Mouse (Mus musculus) kidney, postnatal 0 days (tissue): ENCODE results near the gene Ghrhr. TPM values are rescaled to one million over a fixed set of nuclear protein-coding genes. Genes with fewer than 3 reads are reported as not detected.

ENCODE experiments used
- ATAC-seq: fragments of 200-750 bp; cut with Nextera tagmentation; replicated peaks from 2 replicates; pipeline ENCODE4 v1.8.0; 2017; ENCODE audit warnings: low read depth, moderate number of reproducible peaks, moderate TSS enrichment, moderate library complexity; ENCODE audit not compliant: low FRiP score
- DNase-seq: peaks from one replicate; pipeline ENCODE4 v3.0.0-alpha.2; 2016; ENCODE audit warnings: low spot score
- H3K27ac ChIP-seq: fragments of 300-500 bp; sonication (generic); 2 replicates; pipeline ENCODE4 v1.5.1; 2014; ENCODE audit warnings: mild to moderate bottlenecking
- H3K27me3 ChIP-seq: fragments of 300-500 bp; sonication (generic); 2 replicates; pipeline ENCODE4 v1.6.1; 2014; ENCODE audit warnings: low read length, mixed read lengths; ENCODE audit not compliant: insufficient read depth
- H3K36me3 ChIP-seq: fragments of 300-500 bp; sonication (generic); 2 replicates; pipeline ENCODE4 v1.6.1; 2014; ENCODE audit warnings: low read length, mixed read lengths; ENCODE audit not compliant: insufficient read depth
- H3K4me1 ChIP-seq: fragments of 300-500 bp; sonication (generic); replicated peaks from 2 replicates; pipeline ENCODE4 v1.6.1; 2014; ENCODE audit warnings: antibody characterized with exemption, low read length, mixed read lengths; ENCODE audit not compliant: insufficient read depth
- H3K4me2 ChIP-seq: fragments of 300-500 bp; sonication (generic); 2 replicates; pipeline ENCODE4 v1.6.1; 2014; ENCODE audit warnings: mild to moderate bottlenecking, low read length, moderate library complexity, mixed read lengths
- H3K4me3 ChIP-seq: fragments of 300-500 bp; sonication (generic); replicated peaks from 2 replicates; pipeline ENCODE4 v1.5.1; 2014; ENCODE audit warnings: low read depth, low read length
- H3K9ac ChIP-seq: fragments of 300-500 bp; sonication (generic); 2 replicates; pipeline ENCODE4 v1.6.1; 2014; ENCODE audit warnings: low read depth, low read length
- H3K9me3 ChIP-seq: fragments of 300-500 bp; sonication (generic); replicated peaks from 2 replicates; pipeline ENCODE4 v1.6.1; 2016; ENCODE audit warnings: low read length, inconsistent platforms, mixed read lengths
- CTCF ChIP-seq: IDR thresholded peaks from 2 replicates; pipeline ENCODE4 v1.5.1; 2016; ENCODE audit warnings: antibody characterized with exemption, low read depth, mild to moderate bottlenecking, moderate library complexity
- WGBS: fragments of 180-500 bp; shearing (Covaris S2); extraction: QIAGEN DNeasy Blood & Tissue Kit; methylation state at CpG from one replicate; pipeline ENCODE4 v1.1.7; 2014; 5-methylcytosine and 5-hydroxymethylcytosine counted together
- polyA plus RNA-seq: library from polyadenylated mRNA; unstranded; fragments of >200 nt; fragmentation: Nextera tagmentation; extraction: Ambion mirVana; gene quantifications from 2 replicates; pipeline ENCODE4 v1.2.1, GENCODE M21; 2015

Gene Ghrhr
- polyA plus RNA-seq, 1 experiment from 2014 or later = 0.59 TPM

- DNase-seq (no peak), ATAC-seq (no peak)
- WGBS = 73% methylated on average over 9 of the region's 9 CpGs
- H3K4me3 ChIP-seq = no peak overlapping the region
- H3K4me2 ChIP-seq = no peak overlapping the region
- no peaks in the 10 kb centered on the region for H3K4me1 ChIP-seq
- H3K27me3 ChIP-seq = no peaks in the 10 kb centered on the region
- H3K27ac ChIP-seq = no peak overlapping the region
- no peak for TF ChIP-seq CTCF
- no peak overlapping the region for H3K9ac ChIP-seq
- no peaks in the 10 kb centered on the region for H3K36me3 ChIP-seq
- H3K9me3 ChIP-seq = no peaks in the 10 kb centered on the region
These were observed 27.6 kb downstream of the Ghrhr start for GRCm38 (mm10) chr6:55403411-55404309.

DNA sequence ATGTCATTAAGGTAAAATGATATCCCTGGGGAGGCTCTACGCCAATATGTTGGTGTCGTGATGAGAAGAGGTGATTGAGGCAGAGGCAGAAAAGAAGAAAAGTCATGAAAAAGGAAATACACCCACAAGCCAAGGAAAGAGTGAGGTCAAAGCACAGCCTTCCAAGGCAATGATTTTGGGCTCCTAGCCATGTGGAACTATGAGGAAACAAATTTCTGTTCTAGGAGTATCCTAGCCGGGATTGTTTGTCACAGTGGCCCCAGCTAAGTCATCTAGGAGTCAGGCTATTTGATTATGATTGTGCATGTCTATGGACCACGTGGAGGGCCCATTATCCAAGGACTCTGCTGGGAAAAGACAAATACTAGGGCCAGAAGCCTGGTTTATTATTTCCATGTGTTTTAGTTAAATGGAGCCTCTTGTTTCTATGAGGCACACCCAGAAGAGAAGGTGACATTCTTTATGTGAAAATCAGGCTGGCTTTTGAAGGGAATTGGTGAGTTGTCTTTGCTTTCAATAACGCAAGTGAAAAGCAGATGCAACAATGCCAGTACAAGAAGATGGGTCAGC lies 28.4 kb downstream of the Ghrhr start:
- TF ChIP-seq CTCF = no peak
- Histone ChIP-seq H3K9ac (no peak overlapping the region), H3K4me3 (no peak overlapping the region), H3K4me2 (no peak overlapping the region), H3K9me3 (no peaks in the 10 kb centered on the region), H3K36me3 (no peaks in the 10 kb centered on the region), H3K27ac (no peak overlapping the region), H3K27me3 (no peaks in the 10 kb centered on the region), H3K4me1 (no peaks in the 10 kb centered on the region)
- 59% methylated on average over 5 of the region's 5 CpGs for WGBS
- DNase-seq = no peak
- no peak for ATAC-seq

GRCm38 (mm10) chr6:55407345-55407744 lies 31.2 kb downstream of the Ghrhr start:
- Histone ChIP-seq H3K4me2 (no peak overlapping the region), H3K4me1 (no peaks in the 10 kb centered on the region), H3K27me3 (no peaks in the 10 kb centered on the region), H3K9me3 (no peaks in the 10 kb centered on the region), H3K27ac (no peak overlapping the region), H3K4me3 (no peak overlapping the region), H3K36me3 (no peaks in the 10 kb centered on the region), H3K9ac (no peak overlapping the region)
- ATAC-seq (no peak), DNase-seq (no peak)
- no peak for TF ChIP-seq CTCF
- WGBS = 75% methylated on average over 4 of the region's 4 CpGs

GRCm38 (mm10) chr6:55410119-55410775 lies 34.2 kb downstream of the Ghrhr start:
- Histone ChIP-seq H3K36me3 (no peaks in the 10 kb centered on the region), H3K9me3 (no peaks in the 10 kb centered on the region), H3K4me2 (no peak overlapping the region), H3K9ac (no peak overlapping the region), H3K27me3 (no peaks in the 10 kb centered on the region), H3K4me1 (no peaks in the 10 kb centered on the region), H3K27ac (no peak overlapping the region), H3K4me3 (no peak overlapping the region)
- peak; percentile 70 for DNase-seq
- 36% methylated on average over 7 of the region's 7 CpGs for WGBS
- TF ChIP-seq CTCF = no peak
- ATAC-seq = no peak

- no peak overlapping the region for H3K4me2 ChIP-seq
- H3K36me3 ChIP-seq = no peaks in the 10 kb centered on the region
- H3K4me1 ChIP-seq = no peaks in the 10 kb centered on the region
- no peak overlapping the region for H3K9ac ChIP-seq
- no peaks in the 10 kb centered on the region for H3K9me3 ChIP-seq
- no peak overlapping the region for H3K27ac ChIP-seq
- no peak for TF ChIP-seq CTCF
- 65% methylated on average over 5 of the region's 5 CpGs for WGBS
- H3K27me3 ChIP-seq = no peaks in the 10 kb centered on the region
- no peak overlapping the region for H3K4me3 ChIP-seq
- ATAC-seq (no peak), DNase-seq (peak; percentile 72)
These were observed 34.9 kb downstream of the Ghrhr start for GRCm38 (mm10) chr6:55410977-55411376.

DNA sequence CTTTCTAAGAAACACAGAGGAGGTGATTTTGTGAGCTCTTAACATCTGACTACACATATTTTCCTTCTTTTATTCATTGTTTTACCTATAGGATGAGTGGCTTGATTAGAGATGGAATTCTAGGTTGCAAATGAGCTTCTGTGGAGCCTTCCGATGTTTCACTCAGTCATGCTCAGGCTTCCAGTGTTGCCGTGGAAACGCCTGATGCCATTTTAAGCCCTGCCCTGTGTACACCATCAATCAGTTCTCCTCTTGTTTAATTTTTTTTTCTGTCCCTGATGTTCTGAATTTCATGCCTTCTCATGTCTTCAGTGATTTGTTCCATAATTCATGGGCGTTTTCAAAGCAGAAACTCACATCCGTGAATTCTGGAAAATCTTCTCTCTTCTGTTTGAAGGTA lies 40.1 kb downstream of the Ghrhr start:
- Histone ChIP-seq H3K4me1 (no peaks in the 10 kb centered on the region), H3K27me3 (no peaks in the 10 kb centered on the region), H3K4me3 (no peak overlapping the region), H3K36me3 (no peaks in the 10 kb centered on the region), H3K27ac (no peak overlapping the region), H3K9me3 (no peaks in the 10 kb centered on the region), H3K4me2 (no peak overlapping the region), H3K9ac (no peak overlapping the region)
- no peak for ATAC-seq
- DNase-seq = no peak
- TF ChIP-seq CTCF = no peak
- 76% methylated on average over 5 of the region's 5 CpGs for WGBS
